Mouse (Mus musculus): ENCODE results near the gene Rsg1.

DNA sequence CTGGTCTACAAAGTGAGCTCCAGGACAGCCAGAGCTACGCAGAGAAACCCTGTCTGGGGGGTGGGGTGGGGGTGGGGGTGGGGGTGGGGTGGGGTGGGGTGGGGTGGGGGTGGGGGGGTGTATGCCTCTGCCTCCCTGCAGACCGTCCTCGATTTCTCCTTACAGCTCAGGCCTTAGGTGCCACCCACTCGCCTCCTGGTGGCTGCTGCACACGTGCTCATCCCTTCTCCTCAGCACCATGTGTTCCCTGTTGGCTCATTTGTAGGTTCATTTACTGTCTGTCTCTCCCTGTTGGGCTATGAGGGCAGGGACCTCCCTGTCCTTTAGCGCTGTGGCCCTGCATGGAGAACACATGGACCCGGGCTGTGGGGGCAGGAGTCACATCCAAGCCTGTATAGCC, 57.5 kb downstream of the Rsg1 start:
- TF ChIP-seq POLR2AphosphoS2 (IDR thresholded peaks at IDR 0.05; ENCODE audit: low read depth, low read length) (no peak), USF1 (IDR thresholded peaks at IDR 0.05; ENCODE audit: low read depth, low read length) (no peak), CTCF (conservative IDR thresholded peaks at IDR 0.05 in 1 of 2, IDR thresholded peaks at IDR 0.05 in 1 of 2; ENCODE audit: low read depth in 2 of 2, low read length in 2 of 2) (no peak), MAFK (IDR thresholded peaks at IDR 0.05; ENCODE audit: insufficient replicate concordance, low read length) (no peak), MAZ (IDR thresholded peaks at IDR 0.05; ENCODE audit: low read depth, low read length) (no peak)
